Mouse (Mus musculus): Measurements from ENCODE around the gene Pitx2.

The Pitx2 gene

DNA sequence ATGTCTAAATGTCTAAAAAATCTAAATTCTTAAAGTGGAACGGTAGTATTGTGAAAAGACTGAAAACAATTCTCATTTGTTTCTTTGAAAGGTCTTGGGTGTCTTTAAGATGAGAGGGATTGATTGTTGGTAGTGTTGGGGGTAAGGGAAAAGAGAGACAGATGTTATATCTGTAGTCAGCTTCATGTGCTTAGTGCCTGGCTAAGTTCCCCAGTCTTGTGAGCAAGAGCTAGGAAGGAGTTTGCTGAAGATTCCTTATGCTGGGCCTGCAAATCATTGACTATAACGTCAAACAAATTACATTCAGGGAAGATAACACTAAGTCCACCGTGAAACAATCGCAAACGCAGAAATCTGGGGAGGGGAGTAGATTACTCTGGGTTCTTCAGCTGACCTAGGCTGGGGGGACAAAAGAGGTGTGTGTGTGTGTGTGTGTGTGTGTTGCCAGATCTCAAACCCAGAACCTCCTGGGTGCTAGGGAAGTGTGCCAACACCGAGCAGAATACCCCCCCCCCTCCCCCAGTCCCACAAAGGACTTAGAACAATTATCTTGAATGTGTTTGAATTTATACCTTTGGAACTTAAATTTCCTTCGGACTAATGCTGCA is 12.5 kb downstream of the Pitx2 start:
- CTCF ChIA-PET = interaction anchor here in 2 of 4 experiments (0.6 to 2.7 kb wide), 2 partner anchors 8 to 492 kb away, joined by 3 to 20 read pairs; no protein-coding TSS in a partner anchor

GRCm38 (mm10) chr3:129212807-129213206 is 13.1 kb downstream of the Pitx2 start:
- ChIA-PET POLR2A (interaction anchor here in 2 of 4 experiments (0.6 to 6.9 kb wide), 7 partner anchors 9 to 1956 kb away, joined by 3 to 66 read pairs (median 4); no protein-coding TSS in a partner anchor), CTCF (interaction anchor here in 3 of 4 experiments (0.6 to 3.1 kb wide), 5 partner anchors 9 to 1587 kb away, joined by 3 to 20 read pairs (median 13); no protein-coding TSS in a partner anchor)

More for the DNA sequence above, 12.5 kb downstream of the Pitx2 start:
- POLR2A ChIA-PET = interaction anchor here in 1 of 4 experiments (0.6 to 0.7 kb wide), 2 partner anchors 12 to 1581 kb away, joined by 3 read pairs; no protein-coding TSS in a partner anchor

DNA sequence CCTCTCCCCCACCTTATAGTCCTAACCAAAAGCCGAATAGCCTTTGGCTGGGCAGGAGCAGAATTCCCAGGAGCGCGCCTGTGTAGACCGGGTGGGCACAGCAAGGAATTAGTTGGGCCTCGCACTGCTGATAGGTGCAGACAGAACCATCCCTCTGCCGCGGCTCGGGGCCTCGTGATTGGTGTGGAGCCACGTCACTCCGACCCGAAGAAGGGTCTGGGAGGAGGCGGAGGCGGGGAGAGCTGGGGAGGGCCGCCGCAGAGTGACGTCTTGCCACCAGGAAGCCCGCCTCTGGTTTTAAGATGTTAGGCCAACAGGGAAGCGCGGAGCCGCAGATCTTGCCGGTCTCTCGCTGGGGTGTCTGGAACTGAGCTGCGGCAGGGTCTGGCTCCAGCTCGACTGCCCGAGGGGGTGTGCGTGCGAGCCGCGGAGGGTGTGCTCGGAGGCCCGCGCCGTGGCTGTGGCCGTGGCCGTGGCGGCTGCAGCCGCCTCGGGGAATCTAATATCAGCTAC is 14.0 kb downstream of the Pitx2 start:
- CTCF ChIA-PET = interaction anchor here in 3 of 4 experiments (0.6 to 3.1 kb wide), 7 partner anchors 10 to 1125 kb away, joined by 3 to 20 read pairs (median 4); no protein-coding TSS in a partner anchor

DNA sequence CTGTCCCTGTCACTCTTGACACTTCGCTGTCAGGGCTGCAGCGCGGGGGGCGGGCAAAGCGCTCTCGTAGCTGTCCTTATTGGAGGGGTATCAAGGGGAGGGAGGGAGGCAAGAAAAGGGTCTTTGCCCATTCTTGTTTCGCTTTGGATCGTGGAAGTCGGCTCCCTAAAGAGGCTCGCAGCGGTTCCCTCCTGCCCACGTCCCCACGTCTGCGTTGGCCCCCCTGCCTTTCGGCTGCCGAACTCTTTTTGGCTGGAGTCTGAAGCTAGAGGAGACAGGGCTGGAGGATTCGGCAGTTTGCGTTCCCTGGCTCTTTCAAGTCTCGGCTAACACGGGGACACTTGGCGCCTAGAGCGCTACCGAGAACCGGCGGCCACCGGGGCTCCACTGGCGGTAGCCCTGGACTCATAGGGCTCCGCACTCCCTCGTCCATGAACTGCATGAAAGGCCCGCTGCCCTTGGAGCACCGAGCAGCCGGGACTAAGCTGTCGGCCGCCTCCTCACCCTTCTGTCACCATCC is 14.5 kb downstream of the Pitx2 start:
- ChIA-PET POLR2A (interaction anchor here in 3 of 4 experiments (0.7 to 6.9 kb wide), 16 partner anchors 9 to 1285 kb away, joined by 3 to 66 read pairs (median 4); partner anchors contain the start of gene Pitx2 (in 2 of the 3)), CTCF (interaction anchor here in 3 of 4 experiments (0.6 to 3.1 kb wide), 7 partner anchors 10 to 1126 kb away, joined by 3 to 20 read pairs (median 4); no protein-coding TSS in a partner anchor)

More for the DNA sequence above, 14.0 kb downstream of the Pitx2 start:
- POLR2A ChIA-PET = interaction anchor here in 3 of 4 experiments (0.6 to 6.9 kb wide), 17 partner anchors 9 to 1658 kb away, joined by 3 to 66 read pairs (median 5); partner anchors contain the start of gene Pitx2 (in 2 of the 3)

- ChIA-PET POLR2A (interaction anchor here (0.7 to 6.9 kb wide), 11 partner anchors 9 to 33 kb away, joined by 3 to 66 read pairs (median 5); no protein-coding TSS in a partner anchor), CTCF (interaction anchor here in 3 of 4 experiments (0.7 to 3.1 kb wide), 4 partner anchors 11 to 18 kb away, joined by 3 to 20 read pairs (median 11); no protein-coding TSS in a partner anchor)
Measured at GRCm38 (mm10) chr3:129214666-129215161, 15.0 kb downstream of the Pitx2 start.

DNA sequence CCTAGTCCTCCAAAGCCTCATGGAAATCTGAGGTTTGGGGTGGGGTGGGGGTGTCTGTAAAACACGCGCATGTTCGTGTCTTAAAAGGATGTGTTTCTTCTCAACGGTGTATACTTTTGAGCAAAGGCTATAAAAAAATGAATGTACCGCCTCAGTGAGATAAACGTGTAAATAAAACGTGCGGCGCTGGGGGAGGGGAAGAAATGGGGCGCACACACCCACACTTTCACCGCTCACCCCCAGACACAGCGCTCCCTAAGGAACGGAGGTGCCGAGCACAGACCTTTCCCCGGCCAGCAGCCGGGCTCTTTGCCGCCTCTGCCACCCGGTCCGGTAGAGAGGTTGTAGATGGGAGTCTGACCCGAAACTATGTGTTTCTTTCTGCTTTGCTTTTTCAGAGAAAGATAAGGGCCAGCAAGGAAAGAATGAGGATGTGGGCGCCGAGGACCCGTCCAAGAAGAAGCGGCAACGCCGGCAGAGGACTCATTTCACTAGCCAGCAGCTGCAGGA is 15.6 kb downstream of the Pitx2 start:
- ChIA-PET POLR2A (interaction anchor here in 3 of 4 experiments (0.7 to 6.9 kb wide), 7 partner anchors 9 to 33 kb away, joined by 4 to 66 read pairs (median 8); no protein-coding TSS in a partner anchor), CTCF (interaction anchor here in 2 of 4 experiments (1.0 to 3.1 kb wide), 4 partner anchors 10 to 407 kb away, joined by 3 to 16 read pairs (median 4); no protein-coding TSS in a partner anchor)

DNA sequence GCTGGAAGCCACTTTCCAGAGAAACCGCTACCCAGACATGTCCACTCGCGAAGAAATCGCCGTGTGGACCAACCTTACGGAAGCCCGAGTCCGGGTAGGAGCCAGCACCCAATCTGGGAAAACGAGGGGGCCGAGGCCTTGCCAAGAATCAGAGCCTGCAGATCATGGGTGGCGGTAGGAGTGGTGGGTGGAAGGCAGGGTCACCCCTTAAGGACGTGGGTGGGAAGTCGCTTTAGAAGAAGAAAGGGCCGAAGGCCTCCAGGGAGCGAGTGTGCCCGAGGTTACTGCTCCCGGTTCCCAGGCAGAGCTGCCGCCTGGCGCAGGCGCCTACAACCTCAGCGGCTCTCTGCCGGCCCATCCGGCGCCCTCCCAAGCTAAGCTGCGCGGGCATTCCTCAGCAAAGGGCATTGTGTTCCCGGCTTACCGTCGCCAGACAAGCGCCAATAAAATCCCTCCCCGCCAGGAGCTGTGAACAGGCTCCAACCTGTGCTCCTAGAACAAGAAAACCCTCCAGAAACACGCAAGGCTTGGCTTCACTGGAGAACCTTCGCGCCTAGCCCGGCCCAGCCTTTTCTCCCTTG is 16.2 kb downstream of the Pitx2 start:
- POLR2A ChIA-PET = interaction anchor here in 2 of 4 experiments (0.9 to 6.9 kb wide), 10 partner anchors 8 to 326 kb away, joined by 3 to 66 read pairs (median 4); no protein-coding TSS in a partner anchor
- CTCF ChIA-PET = interaction anchor here in 3 of 4 experiments (0.7 to 3.1 kb wide), 6 partner anchors 9 to 1309 kb away, joined by 3 to 16 read pairs (median 4); no protein-coding TSS in a partner anchor

DNA sequence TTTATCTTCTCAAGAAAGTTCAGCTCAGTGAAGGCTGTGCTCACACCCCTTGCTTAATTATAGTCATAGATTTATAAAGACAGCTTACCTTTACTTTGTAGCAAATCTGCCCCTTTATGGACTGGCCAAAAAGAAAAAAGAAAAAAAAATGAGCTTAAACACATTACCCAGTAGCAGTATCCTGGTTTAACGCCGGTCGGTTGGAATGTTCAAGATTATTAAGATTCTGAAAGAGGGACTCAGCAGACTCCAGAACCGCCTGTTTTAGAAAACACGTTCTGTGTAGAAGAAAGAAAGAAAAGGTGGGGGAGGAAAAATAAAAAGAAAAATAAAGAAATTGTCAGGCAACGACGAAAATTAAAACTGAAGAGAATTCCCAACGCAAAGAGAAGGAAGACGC is 16.8 kb downstream of the Pitx2 start:
- CTCF ChIA-PET = interaction anchor here in 3 of 4 experiments (0.7 to 1.4 kb wide), 6 partner anchors 9 to 1308 kb away, joined by 3 to 6 read pairs (median 4); no protein-coding TSS in a partner anchor
- POLR2A ChIA-PET = interaction anchor here in 2 of 4 experiments (0.7 to 6.9 kb wide), 11 partner anchors 8 to 325 kb away, joined by 3 to 66 read pairs (median 3); no protein-coding TSS in a partner anchor

DNA sequence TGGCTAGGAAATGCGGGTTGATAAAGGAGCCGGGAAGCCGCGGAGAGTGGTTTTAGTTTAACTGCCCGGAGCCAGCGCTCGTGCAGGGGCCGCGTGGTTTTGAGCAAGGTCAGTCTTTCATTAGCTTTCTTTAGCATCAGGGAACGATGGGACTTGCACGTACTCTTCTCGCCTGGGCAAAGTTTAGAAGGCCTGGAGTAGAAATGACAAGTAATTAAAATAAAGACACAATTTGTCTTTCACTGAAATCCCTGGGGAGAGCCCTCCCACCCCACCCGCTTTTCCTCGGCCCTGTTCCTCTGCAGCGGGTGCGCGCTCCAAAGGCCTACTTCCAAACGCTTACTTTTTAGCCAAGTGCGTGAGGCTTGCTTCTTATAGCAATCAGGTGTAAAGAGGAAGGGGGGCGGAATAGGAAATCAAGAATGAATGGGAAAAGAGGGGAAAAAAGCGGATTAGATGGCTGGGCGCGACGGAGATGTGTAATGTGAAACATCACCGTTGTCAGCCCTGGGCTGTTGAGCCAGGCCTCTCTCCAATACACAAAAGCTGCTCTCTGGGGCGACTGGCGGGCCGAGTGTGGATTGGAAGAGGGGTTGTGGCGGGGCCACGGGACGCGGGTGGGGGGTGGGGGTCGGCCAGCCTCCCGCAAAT is 17.4 kb downstream of the Pitx2 start:
- ChIA-PET CTCF (interaction anchor here (0.6 to 1.4 kb wide), 6 partner anchors 8 to 1307 kb away, joined by 3 to 6 read pairs (median 4); no protein-coding TSS in a partner anchor), POLR2A (interaction anchor here in 3 of 4 experiments (0.6 to 6.9 kb wide), 14 partner anchors 7 to 837 kb away, joined by 3 to 66 read pairs (median 3); no protein-coding TSS in a partner anchor)

GRCm38 (mm10) chr3:129217862-129218370 is 18.2 kb downstream of the Pitx2 start:
- ChIA-PET CTCF (interaction anchor here in 2 of 4 experiments (0.6 to 1.4 kb wide), 3 partner anchors 15 to 869 kb away, joined by 4 to 6 read pairs (median 5); no protein-coding TSS in a partner anchor), POLR2A (interaction anchor here in 3 of 4 experiments (0.6 to 6.9 kb wide), 9 partner anchors 9 to 328 kb away, joined by 3 to 66 read pairs (median 3); no protein-coding TSS in a partner anchor)

DNA sequence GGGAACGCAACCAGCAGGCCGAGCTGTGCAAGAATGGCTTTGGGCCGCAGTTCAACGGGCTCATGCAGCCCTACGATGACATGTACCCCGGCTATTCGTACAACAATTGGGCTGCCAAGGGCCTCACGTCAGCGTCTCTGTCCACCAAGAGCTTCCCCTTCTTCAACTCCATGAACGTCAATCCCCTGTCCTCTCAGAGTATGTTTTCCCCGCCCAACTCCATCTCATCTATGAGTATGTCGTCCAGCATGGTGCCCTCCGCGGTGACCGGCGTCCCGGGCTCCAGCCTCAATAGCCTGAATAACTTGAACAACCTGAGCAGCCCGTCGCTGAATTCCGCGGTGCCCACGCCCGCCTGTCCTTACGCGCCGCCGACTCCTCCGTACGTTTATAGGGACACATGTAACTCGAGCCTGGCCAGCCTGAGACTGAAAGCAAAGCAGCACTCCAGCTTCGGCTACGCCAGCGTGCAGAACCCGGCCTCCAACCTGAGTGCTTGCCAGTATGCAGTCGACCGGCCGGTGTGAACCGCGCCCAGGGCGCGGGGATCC is 18.8 kb downstream of the Pitx2 start:
- POLR2A ChIA-PET = interaction anchor here in 2 of 4 experiments (0.6 to 6.9 kb wide), 7 partner anchors 8 to 1322 kb away, joined by 3 to 66 read pairs (median 3); partner anchors contain the start of gene Fam241a (in 1 of the 2)
- CTCF ChIA-PET = interaction anchor here in 1 of 4 experiments (1.3 kb wide), 1 partner anchor 869 kb away, joined by 4 read pairs; no protein-coding TSS in a partner anchor

DNA sequence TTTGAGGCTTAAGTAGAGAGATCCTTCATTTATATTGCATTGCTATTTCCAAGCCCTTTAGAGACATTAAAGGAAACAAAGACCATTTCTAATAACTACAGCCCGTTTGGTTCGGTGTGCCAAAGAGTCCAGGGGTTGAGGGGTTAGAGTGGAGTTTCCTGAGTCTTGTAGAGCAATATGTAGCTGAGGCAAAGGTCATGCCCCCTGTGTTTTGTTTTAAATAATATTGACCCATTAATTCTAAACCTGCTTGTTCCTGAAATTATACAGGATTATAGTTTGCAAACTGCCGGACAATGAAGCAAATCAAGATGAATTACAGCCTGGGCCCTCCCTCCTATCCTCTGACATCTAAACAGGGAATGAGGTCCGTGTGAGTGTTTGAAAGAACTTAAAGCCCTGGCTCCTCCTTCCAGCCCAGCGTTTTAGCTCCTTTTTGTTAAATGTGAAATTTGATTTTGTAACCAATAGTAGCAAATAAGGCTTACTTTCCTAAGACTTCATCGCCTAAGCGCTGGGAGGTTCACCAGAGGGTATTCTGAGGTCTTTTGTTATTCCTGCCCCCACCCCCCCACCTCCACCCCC is 20.5 kb downstream of the Pitx2 start:
- ChIA-PET POLR2A (interaction anchor here in 2 of 4 experiments (0.6 to 1.8 kb wide), 7 partner anchors 9 to 1491 kb away, joined by 3 to 15 read pairs (median 4); no protein-coding TSS in a partner anchor), CTCF (interaction anchor here in 2 of 4 experiments (0.7 to 1.0 kb wide), 2 partner anchors 13 to 1027 kb away, joined by 3 read pairs; no protein-coding TSS in a partner anchor)

DNA sequence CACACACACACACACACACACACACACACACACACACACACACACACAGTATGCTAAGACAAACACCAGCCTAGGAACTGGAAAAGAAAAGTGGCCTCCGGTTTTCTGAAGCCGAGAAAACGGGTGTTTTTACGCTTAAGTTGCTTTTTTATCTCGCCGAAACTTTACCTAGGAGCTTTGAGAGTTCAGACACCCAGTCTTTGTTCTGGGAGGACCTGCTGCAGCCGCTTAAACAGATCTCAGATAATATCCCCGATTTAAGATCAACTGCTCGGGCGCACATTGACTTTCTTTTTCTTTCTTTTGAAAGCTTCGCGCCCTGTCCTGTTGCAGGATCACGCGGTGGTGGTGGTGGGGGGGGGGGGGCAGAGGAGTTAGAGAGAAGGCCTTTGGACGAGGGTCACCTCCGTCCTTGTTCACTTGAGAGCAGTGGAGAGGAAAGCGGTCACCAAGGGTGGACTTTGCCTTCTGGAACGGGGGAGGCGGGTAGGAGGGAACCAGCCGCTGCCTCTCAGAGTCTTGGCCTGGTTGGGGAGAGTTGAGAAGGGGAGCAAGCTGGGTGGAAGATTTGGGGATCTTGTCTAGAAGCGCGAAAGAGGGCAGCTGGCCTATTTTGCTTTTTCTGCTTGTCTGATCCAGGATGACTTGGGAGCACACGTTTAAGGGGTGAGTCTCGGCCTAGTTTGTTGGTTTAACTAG is 21.2 kb downstream of the Pitx2 start:
- ChIA-PET CTCF (interaction anchor here in 3 of 4 experiments (0.6 to 1.0 kb wide), 4 partner anchors 14 to 1028 kb away, joined by 3 read pairs; no protein-coding TSS in a partner anchor), POLR2A (interaction anchor here in 2 of 4 experiments (0.6 to 1.8 kb wide), 8 partner anchors 9 to 1491 kb away, joined by 3 to 15 read pairs (median 4); no protein-coding TSS in a partner anchor)

DNA sequence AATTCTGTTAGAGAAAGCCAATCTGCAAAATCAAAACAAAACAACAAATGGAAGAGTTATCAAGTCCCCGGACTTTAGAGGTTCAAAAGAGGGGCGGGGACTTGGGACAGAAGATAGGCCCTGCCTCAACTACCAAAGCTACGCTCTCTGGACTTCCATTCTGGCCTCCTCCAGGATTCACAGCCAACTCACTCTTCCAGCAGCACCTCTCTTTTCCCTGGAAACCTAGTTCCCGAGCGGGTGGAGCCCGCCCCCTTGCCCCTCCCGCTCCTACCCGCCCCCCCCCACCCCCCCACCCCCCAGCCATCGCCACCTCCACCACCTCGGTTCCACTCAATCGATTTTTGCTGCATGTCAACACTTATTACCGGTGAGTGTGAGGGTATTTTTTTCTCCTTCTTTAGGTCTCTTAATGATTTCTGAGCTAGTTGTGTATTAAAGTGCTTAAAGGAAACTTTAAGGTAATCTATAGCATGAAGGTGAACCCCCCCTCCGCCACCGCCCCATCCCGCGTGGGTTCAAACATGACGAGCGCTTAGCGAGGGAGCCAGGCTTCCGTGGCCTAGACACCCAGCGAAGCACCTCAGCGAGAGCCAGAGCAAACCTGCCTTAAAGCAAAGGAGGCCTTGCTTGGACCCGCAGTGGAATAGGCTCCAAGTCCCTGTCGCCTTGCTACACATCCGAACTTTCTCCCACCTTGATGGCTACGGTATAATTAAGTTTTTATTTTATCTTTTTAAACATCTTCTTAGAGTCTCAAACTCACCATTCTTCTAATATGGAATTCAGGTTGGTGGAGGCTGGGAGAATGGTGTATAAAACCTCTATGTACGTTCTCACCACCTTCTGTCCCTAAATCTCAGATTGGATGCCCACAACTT is 21.9 kb downstream of the Pitx2 start:
- ChIA-PET POLR2A (interaction anchor here in 1 of 4 experiments (1.1 to 1.8 kb wide), 2 partner anchors 17 to 18 kb away, joined by 3 to 15 read pairs; no protein-coding TSS in a partner anchor), CTCF (interaction anchor here in 2 of 4 experiments (0.7 to 1.0 kb wide), 2 partner anchors 14 to 26 kb away, joined by 3 read pairs; no protein-coding TSS in a partner anchor)

All from embryonic stem cell, embryonic (primary cell).